Mouse (Mus musculus): ENCODE measurements around the gene Pdap1. TPM values are rescaled to one million over a fixed set of nuclear protein-coding genes. Genes with fewer than 3 reads are reported as not detected.
"Not testable (repeated sequence)": the region's sequence is repeated elsewhere in the genome, so short reads cannot be mapped to it uniquely, and the experiment has no call there.

The Pdap1 gene
- total and polyA plus RNA-seq, 2 experiments from 2014 or later: 26.0 to 124 TPM

DNA sequence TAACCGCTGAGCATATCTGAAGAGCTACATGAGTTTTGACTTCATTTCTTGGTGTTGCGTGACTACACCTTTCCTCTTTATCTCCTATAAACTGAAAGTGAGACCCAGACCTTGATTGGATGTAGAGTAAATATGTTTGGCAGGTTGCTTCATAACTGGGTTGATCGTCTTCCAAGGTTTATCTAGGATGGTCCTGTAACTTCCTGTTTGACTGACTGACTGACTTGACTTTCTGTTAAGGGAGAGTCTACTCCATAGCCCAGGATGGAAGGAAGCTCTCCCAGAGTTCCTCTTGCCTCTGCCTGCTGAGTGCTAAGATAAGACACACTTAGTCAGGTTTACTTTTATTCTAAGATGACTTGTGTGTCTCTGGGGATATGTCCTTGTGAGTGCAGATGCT lies 50.2 kb downstream of the Pdap1 start:
- H3K27me3 ChIP-seq (ENCODE audit: insufficient read depth, low read length): no peaks in the 10 kb centered on the region
- no peak for ATAC-seq
- no peak overlapping the region for H3K4me3 ChIP-seq (ENCODE audit: low read length)
- no peak overlapping the region for H3K9ac ChIP-seq (replicated peaks; ENCODE audit: low read length)
- H3K4me2 ChIP-seq (ENCODE audit: low read depth, low read length): no peak overlapping the region
- H3K9me3 ChIP-seq (ENCODE audit: low read length): no peaks in the 10 kb centered on the region
- DNase-seq (ENCODE audit: low spot score): no peak
- WGBS: 96% methylated on average over 3 of the region's 3 CpGs
- no peak overlapping the region for H3K27ac ChIP-seq
- TF ChIP-seq CTCF (IDR thresholded peaks at IDR 0.05; ENCODE audit: low read depth): no peak
- H3K36me3 ChIP-seq (ENCODE audit: insufficient read depth, low read length): peaks cover 26% of the 10 kb centered on the region
- H3K4me1 ChIP-seq (ENCODE audit: insufficient read depth, low read length): no peaks in the 10 kb centered on the region

GRCm38 (mm10) chr5:145088186-145088585 lies 51.9 kb downstream of the Pdap1 start:
- no peak for TF ChIP-seq CTCF (IDR thresholded peaks at IDR 0.05; ENCODE audit: low read depth)
- Histone ChIP-seq H3K9ac (replicated peaks; ENCODE audit: low read length) (no peak overlapping the region), H3K36me3 (ENCODE audit: insufficient read depth, low read length) (peaks cover 12% of the 10 kb centered on the region), H3K27ac (no peak overlapping the region), H3K9me3 (ENCODE audit: low read length) (no peaks in the 10 kb centered on the region), H3K27me3 (ENCODE audit: insufficient read depth, low read length) (no peaks in the 10 kb centered on the region), H3K4me1 (ENCODE audit: insufficient read depth, low read length) (peaks cover 4% of the 10 kb centered on the region; the same call in 1 of the 2 replicates), H3K4me3 (ENCODE audit: low read length) (no peak overlapping the region), H3K4me2 (ENCODE audit: low read depth, low read length) (no peak overlapping the region)
- WGBS: 95% methylated on average over 2 of the region's 2 CpGs
- DNase-seq (ENCODE audit: low spot score) (no peak), ATAC-seq (no peak)

GRCm38 (mm10) chr5:145084822-145085221 lies 55.2 kb downstream of the Pdap1 start:
- ATAC-seq (no peak), DNase-seq (ENCODE audit: low spot score) (no peak)

GRCm38 (mm10) chr5:145083632-145084451 lies 56.2 kb downstream of the Pdap1 start, which contains the start of the genes Arpc1a and Kpna7:
Gene Arpc1a (plus strand): TSS chr5:145083830.
Gene Kpna7 (minus strand): TSS chr5:145084030.
- H3K36me3 ChIP-seq (ENCODE audit: insufficient read depth, low read length): no peaks in the 10 kb centered on the region
- H3K4me2 ChIP-seq (ENCODE audit: low read depth, low read length): peak within 1 kb of the TSS; percentile 92
- no peaks in the 10 kb centered on the region for H3K9me3 ChIP-seq (ENCODE audit: low read length)
- H3K27me3 ChIP-seq (ENCODE audit: insufficient read depth, low read length): no peaks in the 10 kb centered on the region
- peak; percentile 98 for DNase-seq (ENCODE audit: low spot score)
- peaks cover 4% of the 10 kb centered on the region; the same call in 1 of the 2 replicates for H3K4me1 ChIP-seq (ENCODE audit: insufficient read depth, low read length)
- H3K27ac ChIP-seq: peak within 1 kb of the TSS; percentile 80
- H3K4me3 ChIP-seq (ENCODE audit: low read length): peak within 1 kb of the TSS; percentile 88
- H3K9ac ChIP-seq (replicated peaks; ENCODE audit: low read length): peak within 1 kb of the TSS; percentile 95
- 0 out of 2 replicates have a peak, but pooled peaks have one; percentile 9 for TF ChIP-seq CTCF (IDR thresholded peaks at IDR 0.05; ENCODE audit: low read depth)
- peak; percentile 97 for ATAC-seq
- WGBS: under 1% methylated on average over 53 of the region's 54 CpGs

More at GRCm38 (mm10) chr5:145084822-145085221, 55.2 kb downstream of the Pdap1 start:
- Histone ChIP-seq H3K9me3 (ENCODE audit: low read length) (no peaks in the 10 kb centered on the region), H3K27ac (no peak overlapping the region), H3K27me3 (ENCODE audit: insufficient read depth, low read length) (no peaks in the 10 kb centered on the region), H3K9ac (replicated peaks; ENCODE audit: low read length) (peak overlapping the region; percentile 95; the same call in 1 of the 2 replicates), H3K4me3 (ENCODE audit: low read length) (peak overlapping the region; percentile 88), H3K4me2 (ENCODE audit: low read depth, low read length) (peak overlapping the region; percentile 92), H3K36me3 (ENCODE audit: insufficient read depth, low read length) (no peaks in the 10 kb centered on the region), H3K4me1 (ENCODE audit: insufficient read depth, low read length) (peaks cover 4% of the 10 kb centered on the region; the same call in 1 of the 2 replicates)
- no peak for TF ChIP-seq CTCF (IDR thresholded peaks at IDR 0.05; ENCODE audit: low read depth)
- 70% methylated on average over 2 of the region's 2 CpGs for WGBS

DNA sequence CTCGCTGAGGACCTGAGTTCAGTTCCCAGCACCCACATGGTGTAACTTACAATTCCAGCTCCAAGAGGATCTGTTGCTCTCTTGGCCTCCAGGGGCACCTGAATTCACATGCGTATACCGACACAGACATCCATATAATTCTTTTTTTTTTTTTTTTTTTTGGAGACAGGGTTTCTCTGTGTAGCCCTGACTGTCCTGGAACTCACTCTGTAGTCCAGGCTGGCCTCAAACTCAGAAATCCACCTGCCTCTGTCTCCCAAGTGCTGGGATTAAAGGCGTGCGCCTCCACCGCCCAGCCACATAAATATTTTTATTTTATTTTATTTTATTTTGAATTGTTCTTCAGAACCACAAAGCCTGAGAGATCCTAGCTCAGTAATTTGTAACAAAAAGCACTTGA lies 56.8 kb downstream of the Pdap1 start:
- H3K9me3 ChIP-seq (ENCODE audit: low read length); H3K36me3 ChIP-seq (ENCODE audit: insufficient read depth, low read length); DNase-seq (ENCODE audit: low spot score); H3K4me1 ChIP-seq (ENCODE audit: insufficient read depth, low read length); H3K27me3 ChIP-seq (ENCODE audit: insufficient read depth, low read length): not testable (repeated sequence)
- peak overlapping the region; percentile 92 for H3K4me2 ChIP-seq (ENCODE audit: low read depth, low read length)
- H3K9ac ChIP-seq (replicated peaks; ENCODE audit: low read length): peak overlapping the region; percentile 95
- ATAC-seq: peak; percentile 11; the same call in 1 of the 2 replicates
- peak overlapping the region; percentile 80 for H3K27ac ChIP-seq
- WGBS: 47% methylated on average over 6 of the region's 6 CpGs
- peak overlapping the region; percentile 88 for H3K4me3 ChIP-seq (ENCODE audit: low read length)

DNA sequence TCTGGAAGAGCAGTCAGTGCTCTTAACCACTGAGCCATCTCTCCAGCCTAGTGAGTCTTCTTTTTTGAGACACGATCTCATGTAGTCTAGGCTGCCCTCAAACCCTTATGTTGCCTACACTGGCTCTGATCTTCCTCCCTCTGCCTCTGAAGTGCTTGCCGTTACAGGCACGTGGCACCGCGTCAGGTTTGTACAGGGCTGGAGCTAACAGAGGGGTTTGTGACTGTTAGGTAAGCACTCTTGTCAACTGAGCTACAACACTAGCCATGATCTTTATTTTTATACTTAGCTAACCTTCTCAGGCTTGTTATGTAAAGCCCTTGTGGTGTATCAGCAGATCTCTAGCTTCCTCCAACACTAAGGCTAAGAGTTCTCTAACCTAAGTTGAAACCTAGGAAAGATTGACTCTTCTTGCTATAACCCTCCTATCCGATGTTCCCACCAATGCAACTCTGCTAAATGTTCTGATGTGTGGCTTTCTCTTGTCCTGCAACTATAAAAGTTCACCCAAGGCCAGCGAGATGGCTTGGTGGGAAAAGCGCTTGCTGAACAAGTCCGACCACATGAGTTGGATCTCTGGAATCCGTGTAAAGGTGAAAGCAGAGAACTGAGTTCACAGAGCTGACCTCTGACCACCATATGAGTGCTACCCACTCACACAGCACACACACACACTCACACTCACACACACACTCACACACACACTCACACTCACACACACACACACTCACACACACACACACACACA lies 58.0 kb downstream of the Pdap1 start:
- no peak overlapping the region for H3K4me3 ChIP-seq (ENCODE audit: low read length)
- 91% methylated on average over 10 of the region's 10 CpGs for WGBS
- TF ChIP-seq CTCF (IDR thresholded peaks at IDR 0.05; ENCODE audit: low read depth): no peak
- H3K27me3 ChIP-seq (ENCODE audit: insufficient read depth, low read length): no peaks in the 10 kb centered on the region
- H3K27ac ChIP-seq: no peak overlapping the region
- H3K9ac ChIP-seq (replicated peaks; ENCODE audit: low read length): no peak overlapping the region
- ATAC-seq: no peak
- DNase-seq (ENCODE audit: low spot score): no peak
- H3K36me3 ChIP-seq (ENCODE audit: insufficient read depth, low read length): no peaks in the 10 kb centered on the region
- H3K4me1 ChIP-seq (ENCODE audit: insufficient read depth, low read length): peaks cover 4% of the 10 kb centered on the region; the same call in 1 of the 2 replicates
- no peak overlapping the region for H3K4me2 ChIP-seq (ENCODE audit: low read depth, low read length)
- H3K9me3 ChIP-seq (ENCODE audit: low read length): no peaks in the 10 kb centered on the region

Other genes starting within 250 kb of the Pdap1 start
- gene Smurf1, start 174.4 kb downstream of the Pdap1 start, total RNA-seq (2014; rRNA removed): 57.9 and 58.1 TPM in 2 replicates
- gene Smurf1, start 174.4 kb downstream of the Pdap1 start, polyA plus RNA-seq (2015; fragmentation: Nextera tagmentation; extraction: Ambion mirVana): 19.5 and 22.6 TPM in 2 replicates
- gene Gm4871, start 107.5 kb downstream of the Pdap1 start, total RNA-seq (2014; rRNA removed): not detected in 2 replicates
- gene Gm4871, start 107.5 kb downstream of the Pdap1 start, polyA plus RNA-seq (2015; fragmentation: Nextera tagmentation; extraction: Ambion mirVana): not detected in 2 replicates
- not detected in 2 replicates for gene 1700018F24Rik, start 97.2 kb downstream of the Pdap1 start, total RNA-seq (2014; rRNA removed)
- not detected in 2 replicates for gene 1700018F24Rik, start 97.2 kb downstream of the Pdap1 start, polyA plus RNA-seq (2015; fragmentation: Nextera tagmentation; extraction: Ambion mirVana)
- gene Arpc1a, start 56.4 kb downstream of the Pdap1 start, total RNA-seq (2014; rRNA removed): 157 and 163 TPM in 2 replicates
- 220 and 221 TPM in 2 replicates for gene Arpc1a, start 56.4 kb downstream of the Pdap1 start, polyA plus RNA-seq (2015; fragmentation: Nextera tagmentation; extraction: Ambion mirVana)
- gene Kpna7, start 56.2 kb downstream of the Pdap1 start, total RNA-seq (2014; rRNA removed): not detected in 2 replicates
- 0.09 TPM in 1 of 2 replicates, not detected in the other for gene Kpna7, start 56.2 kb downstream of the Pdap1 start, polyA plus RNA-seq (2015; fragmentation: Nextera tagmentation; extraction: Ambion mirVana)
- 36.4 and 53.3 TPM in 2 replicates for gene Arpc1b, start 26.0 kb downstream of the Pdap1 start, total RNA-seq (2014; rRNA removed)
- 73.6 and 84.9 TPM in 2 replicates for gene Arpc1b, start 26.0 kb downstream of the Pdap1 start, polyA plus RNA-seq (2015; fragmentation: Nextera tagmentation; extraction: Ambion mirVana)
- 62.5 and 63.1 TPM in 2 replicates for gene Bud31, start 124 bp upstream of the Pdap1 start, total RNA-seq (2014; rRNA removed)
- gene Bud31, start 124 bp upstream of the Pdap1 start, polyA plus RNA-seq (2015; fragmentation: Nextera tagmentation; extraction: Ambion mirVana): 161 and 165 TPM in 2 replicates
- 27.8 and 28.6 TPM in 2 replicates for gene Ptcd1, start 26.9 kb upstream of the Pdap1 start, total RNA-seq (2014; rRNA removed)
- gene Ptcd1, start 26.9 kb upstream of the Pdap1 start, polyA plus RNA-seq (2015; fragmentation: Nextera tagmentation; extraction: Ambion mirVana): 16.9 and 17.5 TPM in 2 replicates
- 33.1 and 48.1 TPM in 2 replicates for gene Cpsf4, start 27.0 kb upstream of the Pdap1 start, total RNA-seq (2014; rRNA removed)
- gene Cpsf4, start 27.0 kb upstream of the Pdap1 start, polyA plus RNA-seq (2015; fragmentation: Nextera tagmentation; extraction: Ambion mirVana): 37.8 and 40.1 TPM in 2 replicates
- 116 and 144 TPM in 2 replicates for gene Atp5j2, start 51.8 kb upstream of the Pdap1 start, total RNA-seq (2014; rRNA removed)
- 727 and 733 TPM in 2 replicates for gene Atp5j2, start 51.8 kb upstream of the Pdap1 start, polyA plus RNA-seq (2015; fragmentation: Nextera tagmentation; extraction: Ambion mirVana)
- 7.4 and 8.6 TPM in 2 replicates for gene Zkscan14, start 61.6 kb upstream of the Pdap1 start, total RNA-seq (2014; rRNA removed)
- 11.3 and 12.5 TPM in 2 replicates for gene Zkscan14, start 61.6 kb upstream of the Pdap1 start, polyA plus RNA-seq (2015; fragmentation: Nextera tagmentation; extraction: Ambion mirVana)
- gene Zkscan5, start 64.3 kb upstream of the Pdap1 start, total RNA-seq (2014; rRNA removed): 14.7 and 15.3 TPM in 2 replicates
- gene Zkscan5, start 64.3 kb upstream of the Pdap1 start, polyA plus RNA-seq (2015; fragmentation: Nextera tagmentation; extraction: Ambion mirVana): 11.1 and 12.4 TPM in 2 replicates
- gene Zfp655, start 91.5 kb upstream of the Pdap1 start, total RNA-seq (2014; rRNA removed): 21.0 and 21.5 TPM in 2 replicates
- 25.2 and 25.5 TPM in 2 replicates for gene Zfp655, start 91.5 kb upstream of the Pdap1 start, polyA plus RNA-seq (2015; fragmentation: Nextera tagmentation; extraction: Ambion mirVana)
- gene Zscan25, start 140.3 kb upstream of the Pdap1 start, total RNA-seq (2014; rRNA removed): 21.2 and 25.5 TPM in 2 replicates
- 0.83 and 0.92 TPM in 2 replicates for gene Zscan25, start 140.3 kb upstream of the Pdap1 start, polyA plus RNA-seq (2015; fragmentation: Nextera tagmentation; extraction: Ambion mirVana)
- gene Cyp3a57, start 205.0 kb upstream of the Pdap1 start, total RNA-seq (2014; rRNA removed): not detected in 2 replicates
- not detected in 2 replicates for gene Cyp3a57, start 205.0 kb upstream of the Pdap1 start, polyA plus RNA-seq (2015; fragmentation: Nextera tagmentation; extraction: Ambion mirVana)